Mouse (Mus musculus) MEL (cell line): ENCODE measurements around the gene Lrrc4. TPM values are rescaled to one million over a fixed set of nuclear protein-coding genes. Genes with fewer than 3 reads are reported as not detected.

Experiments
- DNase-seq: peaks from one replicate; pipeline ENCODE4 v3.0.0; 2011; ENCODE audit warnings: low read depth, low spot score
- H3K27ac ChIP-seq: 2 replicates; pipeline ENCODE4 v1.5.1; 2012; ENCODE audit warnings: low read depth, mild to moderate bottlenecking, control low read depth, low read length, moderate library complexity; ENCODE audit not compliant: control insufficient read depth
- H3K27me3 ChIP-seq, 2 experiments: fragments of 150-350 bp in 1 of 2; sonication (generic) in 1 of 2; 2 replicates each; pipeline ENCODE4 v1.6.1; 2012; ENCODE audit warnings: low read length in 2 of 2, mild to moderate bottlenecking in 2 of 2, improper control_type of control experiment in 1 of 2, moderate library complexity in 1 of 2; ENCODE audit not compliant: insufficient read depth in 2 of 2, control insufficient read depth in 1 of 2
- H3K36me3 ChIP-seq, 2 experiments: 2 replicates each; pipeline ENCODE4 v1.6.1; 2012 to 2014; ENCODE audit warnings: low read length in 2 of 2, improper control_type of control experiment in 1 of 2, inconsistent platforms in 1 of 2, mild to moderate bottlenecking in 1 of 2; ENCODE audit not compliant: insufficient read depth in 2 of 2, control insufficient read depth in 1 of 2
- H3K4me1 ChIP-seq, 2 experiments: fragments of 150-350 bp in 1 of 2; sonication (generic) in 1 of 2; 2 replicates each; pipeline ENCODE4 v1.6.1; 2012; ENCODE audit warnings: low read length in 2 of 2, improper control_type of control experiment in 1 of 2, mild to moderate bottlenecking in 1 of 2; ENCODE audit not compliant: insufficient read depth in 2 of 2, control insufficient read depth in 1 of 2
- H3K4me3 ChIP-seq, 2 experiments: fragments of 150-350 bp in 1 of 2; sonication (generic) in 1 of 2; 2 replicates each; pipeline ENCODE4 v1.5.1; 2012; ENCODE audit warnings: low read depth in 2 of 2, low read length in 2 of 2, mild to moderate bottlenecking in 2 of 2, moderate library complexity in 2 of 2, control low read depth in 1 of 2, improper control_type of control experiment in 1 of 2; ENCODE audit not compliant: control insufficient read depth in 1 of 2, insufficient read depth in 1 of 2
- H3K79me2 ChIP-seq: 2 replicates; pipeline ENCODE4 v1.6.1; 2012; ENCODE audit warnings: mild to moderate bottlenecking, low read length, moderate library complexity; ENCODE audit not compliant: control insufficient read depth, poor library complexity, insufficient read depth
- H3K9ac ChIP-seq: 2 replicates; pipeline ENCODE4 v1.6.1; 2012; ENCODE audit warnings: low read depth, mild to moderate bottlenecking, control low read depth, low read length, moderate library complexity; ENCODE audit not compliant: control insufficient read depth, poor library complexity, severe bottlenecking
- H3K9me3 ChIP-seq: fragments of 150-350 bp; sonication (generic); replicated peaks from 2 replicates; pipeline ENCODE4 v1.6.1; 2012; ENCODE audit warnings: mild to moderate bottlenecking, low read length, improper control_type of control experiment, moderate library complexity; ENCODE audit not compliant: insufficient read depth
- BHLHE40 ChIP-seq: IDR thresholded peaks from 2 replicates; pipeline ENCODE4 v1.6.1; 2012; ENCODE audit warnings: low read depth, mild to moderate bottlenecking, inconsistent platforms, low read length, improper control_type of control experiment, borderline replicate concordance
- CHD1 ChIP-seq: IDR thresholded peaks from 2 replicates; pipeline ENCODE4 v1.6.1; 2012; ENCODE audit warnings: low read depth, mild to moderate bottlenecking, inconsistent platforms, low read length, improper control_type of control experiment
- CHD2 ChIP-seq: IDR thresholded peaks from 2 replicates; pipeline ENCODE4 v1.6.1; 2011; ENCODE audit warnings: low read length, improper control_type of control experiment
- ELF1 ChIP-seq: IDR thresholded peaks from 2 replicates; pipeline ENCODE4 v1.6.1; 2014; ENCODE audit warnings: low read depth, mild to moderate bottlenecking, inconsistent platforms, low read length, improper control_type of control experiment, moderate library complexity
- ETS1 ChIP-seq: IDR thresholded peaks from 2 replicates; pipeline ENCODE4 v1.6.1; 2012; ENCODE audit warnings: low read depth, mild to moderate bottlenecking, inconsistent platforms, low read length, improper control_type of control experiment, moderate library complexity
- GABPA ChIP-seq: IDR thresholded peaks from 2 replicates; pipeline ENCODE4 v1.6.1; 2012; ENCODE audit warnings: low read depth, mild to moderate bottlenecking, inconsistent platforms, low read length, improper control_type of control experiment, moderate library complexity
- GATA1 ChIP-seq: IDR thresholded peaks from 2 replicates; pipeline ENCODE4 v1.6.1; 2011; ENCODE audit warnings: low read depth, low read length, improper control_type of control experiment
- HCFC1 ChIP-seq: IDR thresholded peaks from 2 replicates; pipeline ENCODE4 v1.6.1; 2012; ENCODE audit warnings: low read depth, mild to moderate bottlenecking, inconsistent platforms, low read length, improper control_type of control experiment, moderate library complexity
- KAT2A ChIP-seq: conservative IDR thresholded peaks from 2 replicates; pipeline ENCODE4 v1.6.1; 2012; ENCODE audit warnings: low read depth, low read length, improper control_type of control experiment, inconsistent platforms
- MYB ChIP-seq: IDR thresholded peaks from 2 replicates; pipeline ENCODE4 v1.6.1; 2011; ENCODE audit warnings: mild to moderate bottlenecking, low read depth, low read length, improper control_type of control experiment
- MYC ChIP-seq: IDR thresholded peaks from 2 replicates; pipeline ENCODE4 v1.6.1; 2011; ENCODE audit warnings: low read depth, mild to moderate bottlenecking, low read length, improper control_type of control experiment, moderate library complexity
- NELFE ChIP-seq: IDR thresholded peaks from 2 replicates; pipeline ENCODE4 v1.6.1; 2011; ENCODE audit warnings: low read depth, low read length, improper control_type of control experiment
- NRF1 ChIP-seq: IDR thresholded peaks from 2 replicates; pipeline ENCODE4 v1.6.1; 2014; ENCODE audit warnings: low read depth, mild to moderate bottlenecking, inconsistent platforms, low read length, improper control_type of control experiment, moderate library complexity; ENCODE audit not compliant: poor library complexity, insufficient read depth, severe bottlenecking
- POLR2A ChIP-seq, 2 experiments: IDR thresholded peaks; 2 replicates each; pipeline ENCODE4 v1.6.1; 2011 to 2012; ENCODE audit warnings: low read length in 2 of 2, mild to moderate bottlenecking in 2 of 2, control low read depth in 1 of 2, improper control_type of control experiment in 1 of 2, low read depth in 1 of 2, moderate library complexity in 1 of 2; ENCODE audit not compliant: control insufficient read depth in 1 of 2, insufficient read depth in 1 of 2, poor library complexity in 1 of 2
- POLR2AphosphoS2 ChIP-seq: IDR thresholded peaks from 2 replicates; pipeline ENCODE4 v1.6.1; 2011; ENCODE audit warnings: low read length, improper control_type of control experiment
- POLR2AphosphoS5 ChIP-seq: IDR thresholded peaks from 2 replicates; pipeline ENCODE4 v1.6.1; 2012; ENCODE audit warnings: low read depth, borderline replicate concordance, mild to moderate bottlenecking, inconsistent platforms, low read length, moderate library complexity, mixed read lengths
- RAD21 ChIP-seq: IDR thresholded peaks from 2 replicates; pipeline ENCODE4 v1.6.1; 2011; ENCODE audit warnings: mild to moderate bottlenecking, low read depth, low read length, improper control_type of control experiment
- RCOR1 ChIP-seq: IDR thresholded peaks from 2 replicates; pipeline ENCODE4 v1.6.1; 2012; ENCODE audit warnings: low read depth, mild to moderate bottlenecking, inconsistent platforms, low read length, improper control_type of control experiment
- SIN3A ChIP-seq: IDR thresholded peaks from 2 replicates; pipeline ENCODE4 v1.6.1; 2012; ENCODE audit warnings: low read length, improper control_type of control experiment, inconsistent platforms
- SMC3 ChIP-seq: IDR thresholded peaks from 2 replicates; pipeline ENCODE4 v1.6.1; 2011; ENCODE audit warnings: low read depth, low read length, improper control_type of control experiment
- TAL1 ChIP-seq: IDR thresholded peaks from 2 replicates; pipeline ENCODE4 v1.6.1; 2012; ENCODE audit warnings: mild to moderate bottlenecking, inconsistent platforms, low read length, moderate library complexity, mixed read lengths
- TBP ChIP-seq: IDR thresholded peaks from 2 replicates; pipeline ENCODE4 v1.8.0; 2011; ENCODE audit warnings: low read depth, low read length, improper control_type of control experiment
- USF1 ChIP-seq: IDR thresholded peaks from 2 replicates; pipeline ENCODE4 v1.6.1; 2014; ENCODE audit warnings: low read depth, mild to moderate bottlenecking, inconsistent platforms, low read length, improper control_type of control experiment, moderate library complexity
- USF2 ChIP-seq, 2 experiments: IDR thresholded peaks; 2 replicates each; pipeline ENCODE4 v1.6.1; 2011 to 2012; ENCODE audit warnings: improper control_type of control experiment in 2 of 2, low read length in 2 of 2, borderline replicate concordance in 1 of 2, inconsistent platforms in 1 of 2, low read depth in 1 of 2, mild to moderate bottlenecking in 1 of 2; ENCODE audit not compliant: insufficient read depth in 1 of 2
- ZC3H11A ChIP-seq: IDR thresholded peaks from 2 replicates; pipeline ENCODE4 v1.6.1; 2012; ENCODE audit warnings: low read depth, mild to moderate bottlenecking, inconsistent platforms, low read length, improper control_type of control experiment
- ZKSCAN1 ChIP-seq: IDR thresholded peaks from 2 replicates; pipeline ENCODE4 v1.6.1; 2012; ENCODE audit warnings: low read depth, mild to moderate bottlenecking, inconsistent platforms, low read length, improper control_type of control experiment, moderate library complexity
- ZNF384 ChIP-seq: IDR thresholded peaks from 2 replicates; pipeline ENCODE4 v1.6.1; 2012; ENCODE audit warnings: low read depth, mild to moderate bottlenecking, inconsistent platforms, low read length, improper control_type of control experiment
- polyA plus RNA-seq, 2 experiments: library from polyadenylated mRNA; stranded (reverse) in 1 of 2; unstranded in 1 of 2; fragments of >175 nt in 1 of 2; fragments of >200 nt in 1 of 2; gene quantifications; 2 replicates each; pipeline versions ENCODE4 v1.2.1 to v1.2.4; 2012; ENCODE audit warnings: low replicate concordance in 2 of 2, low read depth in 1 of 2; ENCODE audit not compliant: insufficient read length in 2 of 2, insufficient read depth in 1 of 2, missing spikeins in 1 of 2
- total RNA-seq: library from RNA; depleted of rRNA; stranded (reverse); fragments of 300-350 nt; gene quantifications from 2 replicates; pipeline ENCODE4 v1.2.3, GENCODE M21; 2012

The Lrrc4 gene
- total and polyA plus RNA-seq, 3 experiments: 0.07 to 0.12 TPM; not detected in 1

DNA sequence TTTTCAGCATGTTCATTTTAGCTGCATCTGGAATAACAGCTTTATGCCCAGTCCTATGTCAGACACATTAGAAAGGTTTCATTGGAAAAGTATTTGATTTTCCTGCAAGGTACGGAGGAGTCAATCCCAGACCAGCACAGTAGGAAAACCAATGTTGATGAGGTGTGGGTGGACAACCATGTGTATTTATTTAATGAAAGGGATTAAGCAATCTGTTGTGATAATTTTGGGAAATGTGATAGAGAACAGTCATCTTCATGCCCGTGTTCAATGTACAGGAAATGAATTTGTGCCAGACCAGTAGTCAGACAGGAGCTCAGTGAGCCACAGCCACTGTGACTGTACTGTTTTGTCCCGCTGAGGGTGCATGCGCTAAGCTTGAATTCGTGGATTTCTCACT is 143.8 kb downstream of the Lrrc4 start:
- DNase-seq: no peak
- no peak for TF ChIP-seq ZKSCAN1
- no peak for TF ChIP-seq SIN3A
- TF ChIP-seq CHD1: no peak
- no peak for TF ChIP-seq RCOR1
- no peak for TF ChIP-seq BHLHE40
- no peak for TF ChIP-seq KAT2A
- no peak for TF ChIP-seq ETS1
- TF ChIP-seq ELF1: no peak
- TF ChIP-seq POLR2A (IDR thresholded peaks at IDR 0.05; ENCODE audit: control insufficient read depth in 1 of 2, insufficient read depth in 1 of 2, low read depth in 1 of 2, low read length in 2 of 2, poor library complexity in 1 of 2): no peak
- no peak for TF ChIP-seq ZNF384
- H3K79me2 ChIP-seq: peaks cover 1% of the 10 kb centered on the region; the same call in 1 of the 2 replicates
- peaks cover 0 to 18% of the 10 kb centered on the region in 2 experiments; a peak in 2 of 4 replicates for H3K36me3 ChIP-seq
- H3K4me3 ChIP-seq: no peak overlapping the region
- H3K4me1 ChIP-seq: no peaks in the 10 kb centered on the region
- no peaks in the 10 kb centered on the region for H3K27me3 ChIP-seq
- no peak overlapping the region for H3K9ac ChIP-seq
- H3K9me3 ChIP-seq: no peaks in the 10 kb centered on the region
- H3K27ac ChIP-seq: no peak overlapping the region

DNA sequence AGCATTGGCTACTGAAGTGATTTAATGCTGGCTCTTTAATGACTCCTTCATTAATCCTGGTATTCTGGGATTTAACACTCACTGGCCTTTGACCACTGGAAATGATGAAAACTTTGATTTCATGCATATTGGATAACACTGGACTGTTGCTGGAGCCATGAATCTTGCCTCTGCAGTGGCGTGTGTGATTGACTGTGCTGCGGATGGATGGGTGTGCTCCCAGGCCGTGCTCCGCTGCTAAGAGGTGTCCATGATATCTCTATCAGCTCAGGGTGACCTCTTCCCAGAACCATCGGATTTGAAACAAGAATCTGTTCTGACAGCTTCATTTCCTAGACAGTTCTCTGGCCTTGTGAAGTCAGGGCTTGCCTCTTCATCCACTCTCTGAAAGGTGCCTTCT is 145.8 kb downstream of the Lrrc4 start:
- H3K9me3 ChIP-seq: no peaks in the 10 kb centered on the region
- no peaks in the 10 kb centered on the region for H3K4me1 ChIP-seq
- H3K79me2 ChIP-seq: peaks cover 1% of the 10 kb centered on the region; the same call in 1 of the 2 replicates
- H3K27me3 ChIP-seq: no peaks in the 10 kb centered on the region
- no peak overlapping the region for H3K4me3 ChIP-seq
- peaks cover 0 to 16% of the 10 kb centered on the region in 2 experiments; a peak in 2 of 4 replicates for H3K36me3 ChIP-seq
- no peak for TF ChIP-seq TBP
- H3K27ac ChIP-seq: no peak overlapping the region
- H3K9ac ChIP-seq: no peak overlapping the region
- DNase-seq: no peak

DNA sequence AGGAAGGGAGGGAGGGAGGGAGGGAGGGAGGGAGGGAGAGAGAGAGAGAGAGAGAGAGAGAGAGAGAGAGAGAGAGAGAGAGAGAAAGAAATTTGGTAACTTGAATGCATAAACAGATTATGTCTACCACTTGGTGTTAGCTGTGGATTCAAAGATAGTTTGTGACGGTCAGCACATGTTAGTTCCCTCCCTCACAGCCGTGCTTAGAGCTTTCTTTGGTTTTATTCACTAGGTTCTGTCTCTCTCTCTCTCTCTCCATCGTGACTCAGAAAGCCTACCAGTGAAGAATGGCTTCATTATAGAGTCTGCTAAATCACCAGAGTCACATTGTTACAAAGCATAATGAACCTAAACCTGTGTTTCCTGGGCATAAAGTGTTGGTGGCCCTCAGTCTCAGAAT is 146.5 kb downstream of the Lrrc4 start:
- DNase-seq: no peak
- TF ChIP-seq MYC (no peak), CHD2 (no peak), POLR2AphosphoS5 (no peak), ETS1 (no peak), NRF1 (no peak), USF2 (IDR thresholded peaks at IDR 0.05; ENCODE audit: borderline replicate concordance in 1 of 2, insufficient read depth in 1 of 2, low read depth in 1 of 2, low read length in 2 of 2) (no peak), MYB (no peak), GABPA (no peak), RAD21 (no peak), USF1 (no peak), GATA1 (no peak), NELFE (no peak), ZKSCAN1 (no peak), TAL1 (no peak), HCFC1 (no peak), POLR2AphosphoS2 (no peak), BHLHE40 (no peak), SMC3 (no peak), ZC3H11A (no peak)
- no peak overlapping the region for H3K27ac ChIP-seq
- H3K4me1 ChIP-seq: no peaks in the 10 kb centered on the region; a peak in 1 of 4 replicates
- peaks cover 1% of the 10 kb centered on the region; the same call in 1 of the 2 replicates for H3K79me2 ChIP-seq
- H3K4me3 ChIP-seq: no peak overlapping the region
- H3K9me3 ChIP-seq: no peaks in the 10 kb centered on the region
- H3K27me3 ChIP-seq: no peaks in the 10 kb centered on the region
- H3K36me3 ChIP-seq: peaks cover 2 to 15% of the 10 kb centered on the region in 2 experiments; a peak in 2 of 4 replicates
- no peak overlapping the region for H3K9ac ChIP-seq
